Mouse (Mus musculus): ENCODE measurements at regions not wholly inside any gene's neighbourhood (a gene's known extent, or its start where the extent isn't known, plus 50 kb on each side); places are given as distances from the start of the nearest gene placed in this dataset.

- no peak for DNase-seq (ENCODE audit: low read depth, low spot score)
- H3K27ac ChIP-seq (ENCODE audit: control insufficient read depth, low read depth, low read length) = no peak overlapping the region
- H3K4me3 ChIP-seq (ENCODE audit: control insufficient read depth in 1 of 2, insufficient read depth in 1 of 2, low read depth in 2 of 2, low read length in 2 of 2) = no peak overlapping the region
- H3K9me3 ChIP-seq (replicated peaks; ENCODE audit: insufficient read depth, low read length) = no peaks in the 10 kb centered on the region
- H3K27me3 ChIP-seq (ENCODE audit: control insufficient read depth in 1 of 2, insufficient read depth in 2 of 2, low read length in 2 of 2) = no peaks in the 10 kb centered on the region
- no peak for TF ChIP-seq USF2 (IDR thresholded peaks at IDR 0.05; ENCODE audit: borderline replicate concordance in 1 of 2, insufficient read depth in 1 of 2, low read depth in 1 of 2, low read length in 2 of 2)
- H3K9ac ChIP-seq (ENCODE audit: control insufficient read depth, low read depth, low read length, poor library complexity, severe bottlenecking) = no peak overlapping the region
- H3K79me2 ChIP-seq (ENCODE audit: control insufficient read depth, insufficient read depth, low read length, poor library complexity) = no peaks in the 10 kb centered on the region
- H3K36me3 ChIP-seq (ENCODE audit: control insufficient read depth in 1 of 2, insufficient read depth in 2 of 2, low read length in 2 of 2) = no peaks in the 10 kb centered on the region
- H3K4me1 ChIP-seq (ENCODE audit: control insufficient read depth in 1 of 2, insufficient read depth in 2 of 2, low read length in 2 of 2) = no peaks in the 10 kb centered on the region
Observed at GRCm38 (mm10) chr14:106217681-106218080, 111.7 kb downstream of the Trim52 start.

- TF ChIP-seq MEF2A (IDR thresholded peaks at IDR 0.05; ENCODE audit: extremely low read depth, insufficient replicate concordance, low read depth, low read length, poor library complexity, severe bottlenecking) (no peak), TAL1 (IDR thresholded peaks at IDR 0.05; ENCODE audit: low read length) (no peak), KAT2A (conservative IDR thresholded peaks at IDR 0.05; ENCODE audit: low read depth, low read length) (no peak), MYC (IDR thresholded peaks at IDR 0.05; ENCODE audit: low read depth, low read length) (no peak), RAD21 (IDR thresholded peaks at IDR 0.05; ENCODE audit: low read depth, low read length) (no peak), ZMIZ1 (IDR thresholded peaks at IDR 0.05; ENCODE audit: low read depth, low read length) (no peak), USF2 (IDR thresholded peaks at IDR 0.05; ENCODE audit: borderline replicate concordance in 1 of 2, insufficient read depth in 1 of 2, low read depth in 1 of 2, low read length in 2 of 2) (no peak), ELF1 (IDR thresholded peaks at IDR 0.05; ENCODE audit: low read depth, low read length) (no peak), NRF1 (IDR thresholded peaks at IDR 0.05; ENCODE audit: insufficient read depth, low read depth, low read length, poor library complexity, severe bottlenecking) (no peak), GABPA (IDR thresholded peaks at IDR 0.05; ENCODE audit: low read depth, low read length) (no peak), JUND (IDR thresholded peaks at IDR 0.05; ENCODE audit: low read depth, low read length) (no peak), HCFC1 (IDR thresholded peaks at IDR 0.05; ENCODE audit: low read depth, low read length) (no peak), POLR2AphosphoS5 (IDR thresholded peaks at IDR 0.05; ENCODE audit: borderline replicate concordance, low read depth, low read length) (no peak)
- Histone ChIP-seq H3K9ac (ENCODE audit: control insufficient read depth, low read depth, low read length, poor library complexity, severe bottlenecking) (no peak overlapping the region), H3K27me3 (ENCODE audit: control insufficient read depth in 1 of 2, insufficient read depth in 2 of 2, low read length in 2 of 2) (no peaks in the 10 kb centered on the region), H3K4me1 (ENCODE audit: control insufficient read depth in 1 of 2, insufficient read depth in 2 of 2, low read length in 2 of 2) (no peaks in the 10 kb centered on the region), H3K27ac (ENCODE audit: control insufficient read depth, low read depth, low read length) (no peak overlapping the region), H3K9me3 (replicated peaks; ENCODE audit: insufficient read depth, low read length) (no peaks in the 10 kb centered on the region), H3K36me3 (ENCODE audit: control insufficient read depth in 1 of 2, insufficient read depth in 2 of 2, low read length in 2 of 2) (no peaks in the 10 kb centered on the region), H3K4me3 (ENCODE audit: control insufficient read depth in 1 of 2, insufficient read depth in 1 of 2, low read depth in 2 of 2, low read length in 2 of 2) (no peak overlapping the region), H3K79me2 (ENCODE audit: control insufficient read depth, insufficient read depth, low read length, poor library complexity) (no peaks in the 10 kb centered on the region)
- no peak for DNase-seq (ENCODE audit: low read depth, low spot score)
Observed at GRCm38 (mm10) chr14:106219293-106219797, 113.3 kb downstream of the Trim52 start.

DNA sequence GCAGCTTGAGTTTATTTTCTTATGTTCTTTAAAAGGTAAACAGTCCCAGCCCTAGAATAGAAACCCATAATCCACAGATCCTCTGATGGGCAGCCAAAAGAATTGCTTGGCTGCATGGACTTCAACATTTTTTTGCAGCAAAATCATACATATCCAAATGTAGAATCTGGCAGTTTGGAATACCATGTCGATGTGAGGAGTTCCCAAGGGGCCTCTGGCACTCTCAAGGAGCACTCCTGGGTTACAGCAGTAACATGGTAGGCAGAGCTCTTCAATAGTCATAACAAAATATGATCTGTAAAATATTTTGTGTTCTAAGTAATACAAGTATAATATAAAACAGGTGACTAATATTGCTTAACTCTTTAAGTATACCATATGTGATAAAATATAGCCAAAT is 119.4 kb downstream of the Trim52 start:
- Histone ChIP-seq H3K79me2 (ENCODE audit: control insufficient read depth, insufficient read depth, low read length, poor library complexity) (no peaks in the 10 kb centered on the region), H3K9ac (ENCODE audit: control insufficient read depth, low read depth, low read length, poor library complexity, severe bottlenecking) (no peak overlapping the region), H3K27me3 (ENCODE audit: control insufficient read depth in 1 of 2, insufficient read depth in 2 of 2, low read length in 2 of 2) (no peaks in the 10 kb centered on the region), H3K4me3 (ENCODE audit: control insufficient read depth in 1 of 2, insufficient read depth in 1 of 2, low read depth in 2 of 2, low read length in 2 of 2) (no peak overlapping the region), H3K4me1 (ENCODE audit: control insufficient read depth in 1 of 2, insufficient read depth in 2 of 2, low read length in 2 of 2) (no peaks in the 10 kb centered on the region), H3K27ac (ENCODE audit: control insufficient read depth, low read depth, low read length) (no peak overlapping the region), H3K36me3 (ENCODE audit: control insufficient read depth in 1 of 2, insufficient read depth in 2 of 2, low read length in 2 of 2) (no peaks in the 10 kb centered on the region), H3K9me3 (replicated peaks; ENCODE audit: insufficient read depth, low read length) (no peaks in the 10 kb centered on the region)
- TF ChIP-seq EP300 (IDR thresholded peaks at IDR 0.05; ENCODE audit: low read depth in 1 of 2, low read length in 2 of 2) (no peak), GABPA (IDR thresholded peaks at IDR 0.05; ENCODE audit: low read depth, low read length) (no peak), RAD21 (IDR thresholded peaks at IDR 0.05; ENCODE audit: low read depth, low read length) (no peak)
- no peak for DNase-seq (ENCODE audit: low read depth, low spot score)

Measured in MEL (cell line).